Mouse (Mus musculus) heart, postnatal 14 days (tissue): Measurements from ENCODE around the gene Fam196b. TPM values are rescaled to one million over a fixed set of nuclear protein-coding genes. Genes with fewer than 3 reads are reported as not detected.
A peak's percentile ranks its signal among the peaks of the same experiment; 100 is the strongest.

ENCODE experiments used
- DNase-seq, 2 experiments: peaks; one replicate each; pipeline ENCODE4 v3.0.0; 2021 to 2022
- intact Hi-C: fragments of 180-260 bp; cut with DNase I; formaldehyde crosslinking; loops from one replicate; pipeline ENCODE4 v1.15.1; 2025
- total RNA-seq, 2 experiments: library from RNA; stranded (reverse); gene quantifications; 2 replicates each; pipeline ENCODE4 v1.2.3; 2021

The Fam196b gene
- total RNA-seq, 2 experiments from 2014 or later = not detected

GRCm38 (mm10) chr11:34397661-34398060 lies 83.0 kb downstream of the Fam196b start:
- intact Hi-C loops = no loop called here
- DNase-seq = no peak

GRCm38 (mm10) chr11:34398555-34398954 lies 83.9 kb downstream of the Fam196b start:
- intact Hi-C loops = no loop called here
- DNase-seq = no peak

GRCm38 (mm10) chr11:34401343-34401742 lies 86.7 kb downstream of the Fam196b start:
- DNase-seq = no peak
- intact Hi-C loops = no loop called here

- intact Hi-C loops = no loop called here
Measured at GRCm38 (mm10) chr11:34405311-34405710, 90.7 kb downstream of the Fam196b start.

GRCm38 (mm10) chr11:34406309-34406708 lies 91.7 kb downstream of the Fam196b start:
- DNase-seq = no peak
- intact Hi-C loops = no loop called here

More at GRCm38 (mm10) chr11:34405311-34405710, 90.7 kb downstream of the Fam196b start:
- DNase-seq = no peak

GRCm38 (mm10) chr11:34406850-34407249 lies 92.2 kb downstream of the Fam196b start:
- intact Hi-C loops = no loop called here
- no peak for DNase-seq

GRCm38 (mm10) chr11:34415884-34416618 lies 101.4 kb downstream of the Fam196b start:
- intact Hi-C loops = no loop called here
- DNase-seq = no peak

- peak in 1 of 2 experiments; percentile 4 for DNase-seq
- intact Hi-C loops = no loop called here
Measured at GRCm38 (mm10) chr11:34416619-34416979, 102.0 kb downstream of the Fam196b start.

GRCm38 (mm10) chr11:34421061-34421460 lies 106.4 kb downstream of the Fam196b start:
- intact Hi-C loops = no loop called here
- DNase-seq = no peak

- no peak for DNase-seq
- intact Hi-C loops = no loop called here
Measured at GRCm38 (mm10) chr11:34424546-34424945, 109.9 kb downstream of the Fam196b start.

- DNase-seq = no peak
- intact Hi-C loops = no loop called here
Measured at GRCm38 (mm10) chr11:34427212-34427611, 112.6 kb downstream of the Fam196b start.

- intact Hi-C loops = no loop called here
Measured at GRCm38 (mm10) chr11:34430940-34431339, 116.3 kb downstream of the Fam196b start.

GRCm38 (mm10) chr11:34431371-34431770 lies 116.7 kb downstream of the Fam196b start:
- DNase-seq = no peak
- intact Hi-C loops = no loop called here

More at GRCm38 (mm10) chr11:34430940-34431339, 116.3 kb downstream of the Fam196b start:
- DNase-seq = no peak

- intact Hi-C loops = no loop called here
- no peak for DNase-seq
Measured at GRCm38 (mm10) chr11:34431978-34432377, 117.4 kb downstream of the Fam196b start.

- intact Hi-C loops = no loop called here
- DNase-seq = no peak
Measured at GRCm38 (mm10) chr11:34437446-34437845, 122.8 kb downstream of the Fam196b start.

- intact Hi-C loops = no loop called here
- no peak for DNase-seq
Measured at GRCm38 (mm10) chr11:34438429-34438828, 123.8 kb downstream of the Fam196b start.

GRCm38 (mm10) chr11:34447891-34448290 lies 133.3 kb downstream of the Fam196b start:
- intact Hi-C loops = no loop called here
- DNase-seq = peak; percentile 22 to 39

- DNase-seq = no peak
- intact Hi-C loops = no loop called here
Measured at GRCm38 (mm10) chr11:34449944-34450343, 135.3 kb downstream of the Fam196b start.

- DNase-seq = no peak
- intact Hi-C loops = no loop called here
Measured at GRCm38 (mm10) chr11:34467056-34467455, 152.4 kb downstream of the Fam196b start.

GRCm38 (mm10) chr11:34468571-34468970 lies 153.9 kb downstream of the Fam196b start:
- intact Hi-C loops = no loop called here
- DNase-seq = no peak

- intact Hi-C loops = no loop called here
- DNase-seq = no peak
Measured at GRCm38 (mm10) chr11:34469792-34470191, 155.2 kb downstream of the Fam196b start.
